Mouse (Mus musculus): ENCODE measurements at regions not wholly inside any gene's neighbourhood (a gene's known extent, or its start where the extent isn't known, plus 50 kb on each side); places are given as distances from the start of the nearest gene placed in this dataset.

DNA sequence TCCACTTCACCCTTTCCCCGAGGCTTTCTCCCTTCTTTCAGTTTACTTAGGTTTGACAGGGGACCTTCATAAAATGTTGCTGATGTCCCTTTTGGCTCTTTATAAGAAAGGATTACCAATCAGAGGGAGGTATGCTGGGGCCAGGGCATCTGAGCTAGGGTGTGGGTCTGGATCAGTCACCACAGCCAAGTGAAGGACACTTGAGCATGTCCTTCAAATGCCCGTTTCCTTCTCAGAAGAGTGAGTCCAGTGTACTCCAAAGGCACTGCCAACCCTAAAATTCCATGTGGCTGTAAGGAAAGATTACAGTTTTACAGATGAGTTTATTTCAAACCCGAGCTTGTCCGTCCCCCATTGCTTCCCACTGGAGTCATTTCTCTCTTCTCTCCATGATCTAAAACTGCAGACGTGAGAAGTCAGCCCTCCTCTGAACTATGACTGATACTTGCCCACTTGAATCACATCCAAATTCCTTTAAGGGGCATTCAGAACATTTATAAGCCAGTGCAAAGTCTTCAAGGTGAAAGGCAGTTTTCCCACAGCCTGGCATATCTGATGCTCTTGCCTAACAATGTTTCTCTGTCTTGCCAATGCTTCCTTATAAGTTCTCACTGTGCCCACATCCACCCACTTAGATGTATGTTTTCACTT, 321.8 kb upstream of the Fam241a start:
- no peaks in the 10 kb centered on the region for H3K4me1 ChIP-seq (ENCODE audit: control insufficient read depth, insufficient read depth, low read length)
- no peak for TF ChIP-seq CTCF (IDR thresholded peaks at IDR 0.05; ENCODE audit: low read depth, low read length)
- no peak for TF ChIP-seq POLR2A (IDR thresholded peaks at IDR 0.05; ENCODE audit: borderline replicate concordance, low read depth, low read length)

DNA sequence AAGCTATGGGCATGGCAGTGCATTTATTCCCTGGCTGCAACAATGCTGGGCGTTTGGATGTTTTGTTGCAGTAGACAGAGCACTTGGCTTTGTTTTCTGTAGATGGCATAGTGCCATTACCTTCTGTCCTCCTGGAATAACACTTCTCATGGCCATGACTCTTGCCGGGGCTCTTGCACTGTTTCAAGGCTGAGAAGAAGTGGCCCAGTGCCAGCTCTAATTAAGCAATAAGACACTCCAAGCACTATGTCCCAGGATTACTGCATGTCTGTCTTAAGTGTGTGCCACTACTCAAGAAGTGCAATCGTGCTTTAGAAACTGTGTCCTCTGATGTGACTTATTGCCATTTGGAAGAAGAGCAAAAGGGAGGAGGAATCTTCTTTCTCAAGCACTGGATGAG, 316.1 kb upstream of the Fam241a start:
- TF ChIP-seq CTCF (IDR thresholded peaks at IDR 0.05; ENCODE audit: low read depth, low read length) (no peak), POLR2A (IDR thresholded peaks at IDR 0.05; ENCODE audit: borderline replicate concordance, low read depth, low read length) (no peak)
- H3K4me3 ChIP-seq (ENCODE audit: insufficient read depth, low read length): no peak overlapping the region
- H3K27ac ChIP-seq (ENCODE audit: insufficient read depth, low read depth, low read length): no peak overlapping the region
- no peaks in the 10 kb centered on the region for H3K4me1 ChIP-seq (ENCODE audit: control insufficient read depth, insufficient read depth, low read length)

More for the DNA sequence above, 321.8 kb upstream of the Fam241a start:
- H3K4me3 ChIP-seq (ENCODE audit: insufficient read depth, low read length): no peak overlapping the region
- no peak overlapping the region for H3K27ac ChIP-seq (ENCODE audit: insufficient read depth, low read depth, low read length)

DNA sequence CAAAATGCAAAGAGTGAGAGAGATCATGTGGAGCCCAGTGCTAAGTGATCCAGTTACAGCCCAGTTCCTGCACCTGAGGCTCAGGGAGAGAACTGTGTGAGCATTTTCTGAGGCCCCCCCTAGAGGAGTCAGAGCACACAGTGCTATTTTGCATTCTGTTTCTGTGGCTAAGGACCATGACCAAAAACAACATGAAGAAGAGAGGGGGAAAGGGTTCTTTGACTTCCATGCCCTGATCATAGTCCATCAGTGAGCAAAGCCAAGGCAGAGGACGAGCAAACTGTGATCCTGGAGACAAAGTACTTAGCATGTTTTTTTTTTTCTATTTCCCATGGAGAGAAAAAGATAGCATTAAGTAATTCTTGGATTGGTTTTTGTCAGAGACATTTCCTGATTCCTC, 314.5 kb upstream of the Fam241a start:
- Histone ChIP-seq H3K27ac (ENCODE audit: insufficient read depth, low read depth, low read length) (no peak overlapping the region), H3K4me3 (ENCODE audit: insufficient read depth, low read length) (no peak overlapping the region), H3K4me1 (ENCODE audit: control insufficient read depth, insufficient read depth, low read length) (no peaks in the 10 kb centered on the region)
- TF ChIP-seq POLR2A (IDR thresholded peaks at IDR 0.05; ENCODE audit: borderline replicate concordance, low read depth, low read length): no peak
- TF ChIP-seq CTCF (IDR thresholded peaks at IDR 0.05; ENCODE audit: low read depth, low read length): no peak

DNA sequence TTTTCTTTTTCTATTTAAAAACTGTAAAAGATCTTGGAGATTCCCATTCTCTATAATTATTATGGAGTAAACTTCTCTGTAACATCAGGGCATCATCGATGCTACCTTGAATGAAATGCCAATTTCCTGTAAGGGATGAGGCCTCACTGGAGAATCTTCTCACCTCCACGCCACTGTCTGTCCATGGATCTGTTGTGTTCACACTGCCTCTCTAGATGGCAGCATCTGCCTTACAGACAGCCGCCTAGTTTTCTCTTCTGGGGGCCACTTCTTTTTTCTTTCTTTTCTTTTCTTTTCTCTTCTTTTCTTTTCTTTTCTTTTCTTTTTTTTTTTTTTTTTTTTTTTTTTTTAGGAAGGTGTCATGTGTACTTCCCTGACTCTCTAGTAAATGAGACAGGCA, 310.8 kb upstream of the Fam241a start:
- Histone ChIP-seq H3K4me3 (ENCODE audit: insufficient read depth, low read length) (no peak overlapping the region), H3K4me1 (ENCODE audit: control insufficient read depth, insufficient read depth, low read length) (no peaks in the 10 kb centered on the region), H3K27ac (ENCODE audit: insufficient read depth, low read depth, low read length) (no peak overlapping the region)
- TF ChIP-seq CTCF (IDR thresholded peaks at IDR 0.05; ENCODE audit: low read depth, low read length) (no peak), POLR2A (IDR thresholded peaks at IDR 0.05; ENCODE audit: borderline replicate concordance, low read depth, low read length) (no peak)

DNA sequence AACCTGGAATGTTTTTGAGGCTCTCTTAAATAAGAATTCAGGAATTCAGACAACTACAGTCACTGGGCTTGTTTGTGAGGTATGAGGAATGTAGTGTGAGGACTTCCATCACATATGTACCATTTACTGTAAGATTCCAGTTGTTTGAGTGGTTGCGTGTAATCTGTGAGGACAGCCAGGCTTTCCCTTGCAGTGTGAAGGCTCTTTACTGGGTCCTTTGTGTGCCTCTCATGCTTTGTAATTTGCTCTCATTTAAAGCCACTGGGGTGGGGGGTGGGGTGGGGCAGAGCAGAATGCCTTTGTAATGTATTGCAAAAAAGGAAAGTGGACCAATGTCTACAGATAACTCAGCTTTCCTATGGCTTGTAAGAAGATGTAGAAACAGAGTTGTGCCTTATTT, 310.4 kb upstream of the Fam241a start:
- Histone ChIP-seq H3K4me1 (ENCODE audit: control insufficient read depth, insufficient read depth, low read length) (no peaks in the 10 kb centered on the region), H3K27ac (ENCODE audit: insufficient read depth, low read depth, low read length) (no peak overlapping the region), H3K4me3 (ENCODE audit: insufficient read depth, low read length) (no peak overlapping the region)
- TF ChIP-seq CTCF (IDR thresholded peaks at IDR 0.05; ENCODE audit: low read depth, low read length) (no peak), POLR2A (IDR thresholded peaks at IDR 0.05; ENCODE audit: borderline replicate concordance, low read depth, low read length) (no peak)

DNA sequence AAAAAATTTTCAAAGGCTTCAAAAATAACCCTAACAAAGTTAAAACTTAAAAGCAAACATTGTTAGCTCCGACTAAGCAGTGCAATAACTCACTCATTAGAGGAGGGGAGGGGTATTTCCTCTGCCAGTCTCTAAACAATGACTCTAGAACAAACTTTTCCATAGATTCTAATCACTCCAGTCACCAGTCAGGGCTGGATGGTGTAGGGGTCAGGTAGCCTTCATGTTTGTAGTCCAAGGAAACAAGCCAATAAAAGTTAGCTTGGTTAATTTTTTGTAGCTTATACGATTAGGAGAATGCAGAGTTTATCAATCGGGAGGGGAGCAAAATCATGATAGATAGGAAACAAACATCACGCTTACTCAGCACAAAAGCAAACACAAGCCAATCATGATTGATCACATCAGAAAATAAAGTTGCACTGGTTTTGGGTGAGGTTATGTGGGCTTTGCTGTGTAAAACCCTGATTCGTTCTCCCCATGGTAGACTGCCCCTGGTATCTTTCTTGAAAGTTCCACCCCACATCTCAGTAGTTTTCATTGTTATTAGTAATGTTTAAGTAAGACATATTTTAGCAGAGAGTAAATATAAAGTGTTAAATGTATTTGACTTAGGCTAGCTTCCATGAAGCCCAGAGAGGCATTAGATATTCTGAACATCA, 304.6 kb upstream of the Fam241a start:
- no peak overlapping the region for H3K4me3 ChIP-seq (ENCODE audit: insufficient read depth, low read length)
- no peak overlapping the region for H3K27ac ChIP-seq (ENCODE audit: insufficient read depth, low read depth, low read length)
- H3K4me1 ChIP-seq (ENCODE audit: control insufficient read depth, insufficient read depth, low read length): no peaks in the 10 kb centered on the region
- TF ChIP-seq CTCF (IDR thresholded peaks at IDR 0.05; ENCODE audit: low read depth, low read length) (no peak), POLR2A (IDR thresholded peaks at IDR 0.05; ENCODE audit: borderline replicate concordance, low read depth, low read length) (no peak)

DNA sequence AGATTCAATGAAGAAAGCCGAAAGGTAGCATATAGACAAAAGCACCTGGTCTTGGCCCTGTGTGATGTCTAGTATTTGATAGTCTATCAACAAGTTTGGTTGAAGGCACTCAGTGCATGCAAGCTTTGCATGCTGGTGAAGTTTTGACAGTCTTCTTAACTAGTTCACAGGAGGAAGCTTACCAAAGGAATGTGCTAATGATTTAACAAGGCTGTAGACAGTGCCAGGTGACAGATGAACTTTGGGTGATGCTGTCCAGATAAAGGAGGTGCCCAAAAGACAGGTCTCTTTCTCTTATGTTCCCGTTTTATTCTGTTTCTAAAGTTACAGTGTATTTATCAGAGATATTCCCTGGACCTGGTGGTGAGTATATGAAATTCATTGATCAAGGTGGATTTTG, 303.3 kb upstream of the Fam241a start:
- no peak overlapping the region for H3K4me3 ChIP-seq (ENCODE audit: insufficient read depth, low read length)
- H3K27ac ChIP-seq (ENCODE audit: insufficient read depth, low read depth, low read length): no peak overlapping the region
- TF ChIP-seq POLR2A (IDR thresholded peaks at IDR 0.05; ENCODE audit: borderline replicate concordance, low read depth, low read length) (no peak), CTCF (IDR thresholded peaks at IDR 0.05; ENCODE audit: low read depth, low read length) (no peak)
- H3K4me1 ChIP-seq (ENCODE audit: control insufficient read depth, insufficient read depth, low read length): no peaks in the 10 kb centered on the region

DNA sequence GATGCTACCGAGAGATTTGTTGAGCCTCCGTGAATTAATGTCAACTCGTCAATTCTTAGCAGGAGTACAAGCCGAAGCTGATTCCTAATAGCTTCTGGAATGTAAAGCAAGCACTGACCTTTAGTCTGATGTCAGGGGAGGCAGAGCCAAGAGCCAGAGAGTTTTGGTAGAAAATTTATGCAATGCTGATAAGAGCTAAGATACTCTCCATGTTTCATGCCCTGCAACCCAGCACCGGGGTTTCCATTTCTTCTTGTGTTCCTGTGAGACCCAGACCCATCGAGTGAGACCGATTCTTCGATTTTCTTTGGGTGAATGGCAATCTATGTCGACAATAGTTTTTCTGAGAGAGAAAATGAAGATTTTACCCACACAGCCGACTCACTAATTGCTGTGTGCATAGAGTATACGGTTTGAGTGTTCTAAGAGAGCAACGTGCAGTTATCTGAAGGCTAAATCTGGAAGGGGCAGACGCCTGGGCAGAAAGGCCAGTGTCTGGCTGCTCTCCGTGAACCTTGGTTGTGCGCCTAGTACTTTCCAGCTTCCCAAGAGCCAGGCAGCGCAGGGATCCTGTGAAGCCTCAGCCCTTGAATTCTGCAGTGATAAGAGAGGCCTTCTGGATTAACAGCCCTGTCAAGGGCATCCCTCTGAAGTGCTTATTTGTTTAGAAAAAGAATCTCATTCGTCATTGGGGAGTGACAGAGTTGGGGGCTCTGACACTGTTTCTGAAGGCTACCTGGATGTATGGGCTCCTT, 296.1 kb upstream of the Fam241a start:
- Histone ChIP-seq H3K4me3 (ENCODE audit: insufficient read depth, low read length) (no peak overlapping the region), H3K27ac (ENCODE audit: insufficient read depth, low read depth, low read length) (no peak overlapping the region), H3K4me1 (ENCODE audit: control insufficient read depth, insufficient read depth, low read length) (no peaks in the 10 kb centered on the region)
- TF ChIP-seq CTCF (IDR thresholded peaks at IDR 0.05; ENCODE audit: low read depth, low read length): no peak

DNA sequence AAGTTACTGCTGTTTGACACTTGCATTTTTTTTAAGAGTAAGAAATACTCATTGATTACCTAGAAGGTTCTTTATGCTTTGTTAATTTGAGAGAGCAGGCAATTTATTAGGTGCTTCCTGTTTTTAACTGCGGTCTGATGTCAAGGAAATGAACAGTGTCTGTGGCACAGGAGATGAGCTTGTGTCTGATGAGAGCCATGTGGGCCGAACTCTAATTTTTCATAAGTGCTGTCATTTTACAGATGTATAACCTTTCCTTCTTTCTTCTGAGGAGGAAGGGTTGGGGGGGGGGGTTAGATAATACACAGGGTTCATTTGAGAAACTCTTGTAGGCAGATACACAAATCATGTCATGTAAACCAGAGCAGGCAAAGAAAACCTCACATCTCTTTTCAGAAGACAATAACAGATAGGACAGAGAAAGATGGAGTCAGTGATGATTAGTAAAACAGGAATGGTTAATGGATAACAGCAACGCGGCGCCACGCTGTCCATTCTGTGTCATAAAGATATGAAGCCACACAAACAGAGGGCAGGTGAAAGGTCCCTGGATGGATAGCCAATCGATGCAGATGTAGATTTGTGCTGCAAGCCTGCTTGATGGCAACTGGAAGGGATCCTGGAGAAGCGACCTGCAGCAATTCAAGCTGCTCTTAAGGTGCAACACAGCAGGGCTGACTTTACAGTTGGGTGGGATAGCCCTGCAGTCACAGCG, 291.4 kb upstream of the Fam241a start:
- no peaks in the 10 kb centered on the region for H3K4me1 ChIP-seq (ENCODE audit: control insufficient read depth, insufficient read depth, low read length)
- H3K27ac ChIP-seq (ENCODE audit: insufficient read depth, low read depth, low read length): no peak overlapping the region
- no peak overlapping the region for H3K4me3 ChIP-seq (ENCODE audit: insufficient read depth, low read length)
- TF ChIP-seq POLR2A (IDR thresholded peaks at IDR 0.05; ENCODE audit: borderline replicate concordance, low read depth, low read length): no peak
- TF ChIP-seq CTCF (IDR thresholded peaks at IDR 0.05; ENCODE audit: low read depth, low read length): no peak
